Mouse (Mus musculus): ENCODE data around the gene Olfr311.
A peak's percentile ranks its signal among the peaks of the same experiment; 100 is the strongest.
"Not testable (repeated sequence)": the region's sequence is repeated elsewhere in the genome, so short reads cannot be mapped to it uniquely, and the experiment has no call there.

Gene Olfr311

GRCm38 (mm10) chr11:58838951-58839350 is at the start of gene Olfr311:
TSS of gene Olfr311 (plus strand) at chr11:58839251.
- DNase-seq (ENCODE audit: low read depth), result not testable (repeated sequence)

GRCm38 (mm10) chr11:58789532-58789931 is 49.5 kb upstream of the Olfr311 start:
- DNase-seq (ENCODE audit: low read depth), result peak; percentile 20

GRCm38 (mm10) chr11:58790053-58790452 is 49.0 kb upstream of the Olfr311 start:
- DNase-seq (ENCODE audit: low read depth), result no peak

- peak; percentile 43 for DNase-seq (ENCODE audit: low read depth)
Observed at GRCm38 (mm10) chr11:58790646-58791045, 48.4 kb upstream of the Olfr311 start.

- no peak for DNase-seq (ENCODE audit: low read depth)
Observed at GRCm38 (mm10) chr11:58795856-58796255, 43.2 kb upstream of the Olfr311 start.

GRCm38 (mm10) chr11:58796850-58797249 is 42.2 kb upstream of the Olfr311 start:
- no peak for DNase-seq (ENCODE audit: low read depth)

GRCm38 (mm10) chr11:58799747-58800146 is 39.3 kb upstream of the Olfr311 start:
- DNase-seq (ENCODE audit: low read depth), result no peak

GRCm38 (mm10) chr11:58801558-58802228 is 37.4 kb upstream of the Olfr311 start, which contains the start of gene Fam183b:
TSS of gene Fam183b (minus strand) at chr11:58801960.
- no peak for DNase-seq (ENCODE audit: low read depth)

GRCm38 (mm10) chr11:58803871-58804270 is 35.2 kb upstream of the Olfr311 start:
- DNase-seq (ENCODE audit: low read depth), result no peak

- DNase-seq (ENCODE audit: low read depth), result no peak
Observed at GRCm38 (mm10) chr11:58804393-58804792, 34.7 kb upstream of the Olfr311 start.

- no peak for DNase-seq (ENCODE audit: low read depth)
Observed at GRCm38 (mm10) chr11:58812001-58812400, 27.1 kb upstream of the Olfr311 start.

- DNase-seq (ENCODE audit: low read depth), result not testable (repeated sequence)
Observed at GRCm38 (mm10) chr11:58814700-58815099, 24.4 kb upstream of the Olfr311 start, which contains the start of gene Olfr313. TSS of gene Olfr313 (plus strand) at chr11:58815000.

- DNase-seq (ENCODE audit: low read depth), result no peak
Observed at GRCm38 (mm10) chr11:58815676-58816075, 23.4 kb upstream of the Olfr311 start.

- DNase-seq (ENCODE audit: low read depth), result not testable (repeated sequence)
Observed at GRCm38 (mm10) chr11:58828937-58829336, 10.1 kb upstream of the Olfr311 start, which contains the start of gene Olfr312. TSS of gene Olfr312 (plus strand) at chr11:58829237.

GRCm38 (mm10) chr11:58829764-58830163 is 9.3 kb upstream of the Olfr311 start:
- no peak for DNase-seq (ENCODE audit: low read depth)

GRCm38 (mm10) chr11:58832541-58832940 is 6.5 kb upstream of the Olfr311 start:
- not testable (repeated sequence) for DNase-seq (ENCODE audit: low read depth)

- DNase-seq (ENCODE audit: low read depth), result peak; percentile 98
Observed at GRCm38 (mm10) chr11:58846919-58847461, 7.9 kb downstream of the Olfr311 start, which contains the start of gene Gm12258. TSS of gene Gm12258 (plus strand) at chr11:58847158.

- DNase-seq (ENCODE audit: low read depth), result no peak
Observed at GRCm38 (mm10) chr11:58847636-58848035, 8.6 kb downstream of the Olfr311 start.

- DNase-seq (ENCODE audit: low read depth), result peak; percentile 61
Observed at GRCm38 (mm10) chr11:58849731-58850130, 10.7 kb downstream of the Olfr311 start.

- DNase-seq (ENCODE audit: low read depth), result no peak
Observed at GRCm38 (mm10) chr11:58860744-58861143, 21.7 kb downstream of the Olfr311 start.

GRCm38 (mm10) chr11:58867039-58867953 is 28.2 kb downstream of the Olfr311 start, which contains the start of gene 2810021J22Rik:
TSS of gene 2810021J22Rik (plus strand) at chr11:58867216.
- DNase-seq (ENCODE audit: low read depth), result peak; percentile 89

- DNase-seq (ENCODE audit: low read depth), result no peak
Observed at GRCm38 (mm10) chr11:58867954-58868330, 28.9 kb downstream of the Olfr311 start.
